Mouse (Mus musculus) hindbrain, embryonic 12.5 days (tissue): Measurements from ENCODE around the gene Gmds. TPM values are rescaled to one million over a fixed set of nuclear protein-coding genes. Genes with fewer than 3 reads are reported as not detected.

Experiments
- ATAC-seq: fragments of 200-750 bp; cut with Nextera tagmentation; 2 replicates; pipeline ENCODE4 v1.8.0; 2017; ENCODE audit warnings: moderate TSS enrichment; ENCODE audit not compliant: low FRiP score
- H3K27ac ChIP-seq: fragments of 300-500 bp; sonication (generic); 2 replicates; pipeline ENCODE4 v1.5.1; 2016; ENCODE audit warnings: mild to moderate bottlenecking
- H3K27me3 ChIP-seq: fragments of 300-500 bp; sonication (generic); 2 replicates; pipeline ENCODE4 v1.6.1; 2016; ENCODE audit warnings: mild to moderate bottlenecking
- H3K36me3 ChIP-seq: fragments of 300-500 bp; sonication (generic); 2 replicates; pipeline ENCODE4 v1.6.1; 2016; ENCODE audit warnings: mild to moderate bottlenecking
- H3K4me1 ChIP-seq: fragments of 300-500 bp; sonication (generic); 2 replicates; pipeline ENCODE4 v1.6.1; 2016
- H3K4me2 ChIP-seq: fragments of 300-500 bp; sonication (generic); replicated peaks from 2 replicates; pipeline ENCODE4 v1.6.1; 2016; ENCODE audit warnings: mild to moderate bottlenecking
- H3K4me3 ChIP-seq: fragments of 300-500 bp; sonication (generic); 2 replicates; pipeline ENCODE4 v1.5.1; 2016; ENCODE audit warnings: mild to moderate bottlenecking
- H3K9ac ChIP-seq: fragments of 300-500 bp; sonication (generic); 2 replicates; pipeline ENCODE4 v1.6.1; 2016; ENCODE audit warnings: mild to moderate bottlenecking, moderate library complexity
- H3K9me3 ChIP-seq: fragments of 300-500 bp; sonication (generic); replicated peaks from 2 replicates; pipeline ENCODE4 v1.6.1; 2016; ENCODE audit warnings: mild to moderate bottlenecking
- WGBS: fragments of 180-500 bp; shearing (Covaris S2); methylation state at CpG from one replicate; pipeline ENCODE4 v1.1.7; 2016; 5-methylcytosine and 5-hydroxymethylcytosine counted together
- polyA plus RNA-seq: library from polyadenylated mRNA; unstranded; fragments of >200 nt; fragmentation: Nextera tagmentation; extraction: Ambion mirVana; gene quantifications from 2 replicates; pipeline ENCODE4 v1.2.1, GENCODE M21; 2016

Gmds gene
- 34.4 and 36.1 TPM in 2 replicates for polyA plus RNA-seq

DNA sequence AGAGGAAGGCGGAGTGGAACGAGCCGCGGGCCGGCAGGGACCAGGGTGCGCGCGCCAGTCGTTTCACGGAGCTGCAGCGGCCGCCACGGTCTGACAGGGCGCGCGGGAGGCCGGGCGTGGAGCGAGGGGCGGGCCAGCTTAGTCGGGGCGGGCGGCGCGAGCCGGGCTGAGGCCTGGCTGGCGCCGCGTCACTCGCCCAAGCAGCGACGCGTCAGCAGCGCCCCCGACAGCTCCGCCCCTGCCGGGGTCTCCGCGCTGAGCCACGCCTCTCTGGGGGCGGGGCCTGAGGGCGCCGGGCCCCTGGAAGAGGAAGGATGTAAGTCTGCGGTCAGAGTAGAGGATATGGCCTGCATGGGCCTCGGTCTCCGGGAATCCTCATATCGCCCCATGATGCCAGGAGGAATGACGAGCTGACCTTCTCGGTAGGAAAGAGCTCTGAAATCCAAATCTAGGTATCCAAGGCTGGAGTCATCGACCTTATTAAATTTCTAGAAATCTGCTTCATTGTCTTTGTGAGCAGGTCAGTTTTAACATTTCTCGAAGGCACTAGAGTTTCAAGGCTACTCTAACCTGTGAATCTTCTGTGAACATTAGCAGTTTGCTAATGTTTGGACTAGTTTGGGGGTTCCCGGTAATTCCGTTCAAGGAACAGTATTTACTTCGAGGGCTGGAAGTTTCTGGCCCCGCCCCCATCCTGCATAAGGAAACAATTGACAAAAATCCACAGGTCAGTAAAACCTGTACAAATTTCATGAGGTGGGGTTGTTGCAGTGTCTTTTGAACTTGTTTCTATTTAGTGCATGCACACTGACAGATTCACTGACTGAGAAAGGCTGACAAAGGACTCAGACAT is at the start of gene Gmds:
TSS of gene Gmds (minus strand) at position 228 of the 853 bp plus-strand sequence.
- Histone ChIP-seq H3K4me2 (peak within 1 kb of the TSS; percentile 82), H3K27me3 (no peaks in the 10 kb centered on the region), H3K9ac (peak within 1 kb of the TSS; percentile 70), H3K9me3 (no peaks in the 10 kb centered on the region), H3K36me3 (no peaks in the 10 kb centered on the region), H3K4me3 (peak within 1 kb of the TSS; percentile 60), H3K27ac (0 out of 2 replicates have a peak within 1 kb of the TSS, but pooled peaks have one; percentile 49), H3K4me1 (peaks cover 9% of the 10 kb centered on the region)
- ATAC-seq = peak; percentile 100
- 6% methylated on average over 39 of the region's 55 CpGs for WGBS

DNA sequence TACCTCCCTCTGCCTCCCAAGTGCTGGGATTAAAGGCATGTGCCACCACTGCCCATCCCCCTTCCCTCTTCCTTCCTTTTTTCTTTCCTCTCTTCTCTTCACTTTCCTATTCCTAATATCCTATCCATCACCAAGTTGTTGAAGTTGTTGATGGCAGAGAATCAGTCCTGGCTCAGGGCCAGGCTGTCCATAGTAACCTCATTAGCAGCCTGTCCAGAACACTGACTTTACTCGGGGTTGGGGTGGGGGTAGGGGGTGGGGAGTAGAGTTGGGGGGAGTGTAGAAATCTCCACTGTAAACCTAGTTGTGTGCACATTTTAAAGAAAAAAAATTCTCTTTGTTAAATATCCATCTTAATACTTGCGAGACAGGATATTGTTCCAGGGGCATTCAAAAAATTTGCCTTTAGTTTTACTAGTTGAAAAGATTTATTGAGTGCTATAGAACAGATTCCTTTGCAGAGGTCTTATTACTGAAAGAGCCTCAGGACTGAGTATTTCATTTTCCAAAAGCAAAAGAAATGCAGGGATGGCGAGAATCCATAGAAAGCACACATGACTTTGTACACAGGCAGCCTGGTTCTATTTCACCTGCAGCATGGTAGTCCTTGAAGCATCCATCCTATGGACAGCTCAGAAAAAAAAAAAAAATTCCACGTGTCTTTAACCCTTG is 47.0 kb upstream of the Gmds start:
- no peaks in the 10 kb centered on the region for H3K9me3 ChIP-seq
- no peak overlapping the region for H3K27ac ChIP-seq
- H3K27me3 ChIP-seq = no peaks in the 10 kb centered on the region
- H3K4me3 ChIP-seq = no peak overlapping the region
- 79% methylated on average over 4 of the region's 4 CpGs for WGBS
- H3K36me3 ChIP-seq = no peaks in the 10 kb centered on the region
- no peak overlapping the region for H3K9ac ChIP-seq
- no peak for ATAC-seq
- no peak overlapping the region for H3K4me2 ChIP-seq
- no peaks in the 10 kb centered on the region for H3K4me1 ChIP-seq

GRCm38 (mm10) chr13:32382227-32383010 is 43.9 kb upstream of the Gmds start:
- Histone ChIP-seq H3K27me3 (no peaks in the 10 kb centered on the region), H3K4me3 (no peak overlapping the region), H3K4me2 (no peak overlapping the region), H3K9ac (no peak overlapping the region), H3K9me3 (no peaks in the 10 kb centered on the region), H3K36me3 (no peaks in the 10 kb centered on the region), H3K4me1 (no peaks in the 10 kb centered on the region), H3K27ac (no peak overlapping the region)
- 84% methylated on average over 6 of the region's 6 CpGs for WGBS
- no peak for ATAC-seq

DNA sequence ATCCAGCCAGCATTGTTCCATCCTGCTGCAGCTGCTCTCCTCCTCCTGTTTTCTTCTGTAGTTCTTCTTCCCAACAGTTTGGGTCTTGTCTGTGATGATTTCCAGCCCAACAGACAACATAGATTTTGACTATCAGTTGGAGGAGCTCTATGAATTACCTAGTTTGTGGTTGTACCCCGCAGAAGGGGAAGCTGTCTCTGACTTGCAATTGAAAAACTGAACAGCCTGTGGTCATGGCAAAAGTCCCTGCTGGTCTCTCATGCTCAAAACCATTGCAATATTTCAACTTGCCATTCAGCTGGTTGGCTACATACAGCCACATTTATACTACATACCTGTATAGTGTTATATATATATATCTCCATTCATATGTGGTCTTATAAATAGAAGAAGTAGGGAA is 40.1 kb upstream of the Gmds start:
- peaks cover 5% of the 10 kb centered on the region; the same call in 1 of the 2 replicates for H3K9me3 ChIP-seq
- H3K36me3 ChIP-seq = no peaks in the 10 kb centered on the region
- no peak overlapping the region for H3K4me2 ChIP-seq
- H3K4me1 ChIP-seq = no peaks in the 10 kb centered on the region
- H3K9ac ChIP-seq = no peak overlapping the region
- H3K27ac ChIP-seq = no peak overlapping the region
- no peaks in the 10 kb centered on the region for H3K27me3 ChIP-seq
- H3K4me3 ChIP-seq = no peak overlapping the region
- WGBS = 70% methylated on average over 1 of the region's 1 CpGs
- ATAC-seq = no peak

DNA sequence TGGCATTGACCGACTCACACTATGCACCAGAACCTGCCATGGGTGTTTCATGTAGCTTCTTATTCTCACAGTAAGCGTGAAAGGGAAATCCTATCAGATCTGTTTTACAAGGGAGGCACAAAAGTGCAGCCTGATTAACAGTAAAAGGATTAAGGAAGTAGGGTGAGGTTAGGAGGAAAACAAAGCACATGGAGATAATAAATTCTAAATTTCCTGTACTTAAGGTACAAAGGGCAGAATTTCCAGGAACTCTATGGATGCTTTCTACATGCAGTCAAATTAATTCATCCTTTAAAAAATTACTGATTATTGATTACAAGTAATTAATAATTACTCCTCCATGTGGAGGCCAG is 34.0 kb upstream of the Gmds start:
- WGBS = 91% methylated on average over 2 of the region's 2 CpGs
- H3K36me3 ChIP-seq = no peaks in the 10 kb centered on the region
- no peaks in the 10 kb centered on the region for H3K4me1 ChIP-seq
- ATAC-seq = no peak
- peaks cover 5% of the 10 kb centered on the region; the same call in 1 of the 2 replicates for H3K9me3 ChIP-seq
- H3K27ac ChIP-seq = no peak overlapping the region
- no peaks in the 10 kb centered on the region for H3K27me3 ChIP-seq
- H3K4me3 ChIP-seq = no peak overlapping the region
- no peak overlapping the region for H3K9ac ChIP-seq
- no peak overlapping the region for H3K4me2 ChIP-seq

DNA sequence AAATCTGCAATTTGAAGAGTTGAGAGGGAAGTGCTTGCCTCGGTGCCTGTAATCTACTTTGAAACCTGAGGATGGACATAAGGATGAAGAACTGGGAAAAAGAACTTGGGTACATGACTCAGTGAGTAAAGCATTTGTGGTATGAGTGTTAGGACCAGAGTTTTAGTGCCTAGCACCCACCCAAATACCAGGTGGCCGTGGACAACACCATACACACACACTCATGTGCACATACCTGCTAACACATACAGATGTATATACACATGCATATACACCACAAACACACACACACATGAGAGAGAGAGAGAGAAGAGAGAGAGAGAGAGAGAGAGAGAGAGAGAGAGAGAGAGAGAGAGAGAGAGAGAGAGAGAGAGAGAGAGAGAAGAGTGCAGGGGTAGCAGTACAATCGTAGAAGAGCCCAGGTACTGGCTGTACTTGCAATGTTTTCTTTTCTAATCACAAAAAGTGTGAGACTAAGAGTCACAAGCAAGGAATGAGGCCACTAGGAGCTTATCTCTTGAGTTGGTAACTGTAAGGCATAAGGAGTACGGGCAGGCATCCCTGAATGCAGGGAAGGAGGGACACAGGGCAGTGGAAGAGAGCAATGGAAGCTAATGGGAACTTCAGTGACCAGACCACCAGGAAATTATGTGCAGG is 33.5 kb upstream of the Gmds start:
- no peak overlapping the region for H3K4me2 ChIP-seq
- H3K9me3 ChIP-seq = peaks cover 5% of the 10 kb centered on the region; the same call in 1 of the 2 replicates
- no peaks in the 10 kb centered on the region for H3K27me3 ChIP-seq
- no peaks in the 10 kb centered on the region for H3K36me3 ChIP-seq
- no peaks in the 10 kb centered on the region for H3K4me1 ChIP-seq
- no peak overlapping the region for H3K27ac ChIP-seq
- ATAC-seq = no peak
- H3K9ac ChIP-seq = no peak overlapping the region
- H3K4me3 ChIP-seq = no peak overlapping the region
- 79% methylated on average over 4 of the region's 4 CpGs for WGBS

GRCm38 (mm10) chr13:32370751-32371150 is 32.2 kb upstream of the Gmds start:
- Histone ChIP-seq H3K4me2 (no peak overlapping the region), H3K4me1 (no peaks in the 10 kb centered on the region), H3K9ac (no peak overlapping the region), H3K27me3 (no peaks in the 10 kb centered on the region), H3K9me3 (no peaks in the 10 kb centered on the region), H3K4me3 (no peak overlapping the region), H3K27ac (no peak overlapping the region), H3K36me3 (no peaks in the 10 kb centered on the region)
- 83% methylated on average over 7 of the region's 7 CpGs for WGBS
- no peak for ATAC-seq

GRCm38 (mm10) chr13:32370135-32370534 is 31.6 kb upstream of the Gmds start:
- ATAC-seq = no peak
- no peak overlapping the region for H3K9ac ChIP-seq
- WGBS = 75% methylated on average over 1 of the region's 1 CpGs
- H3K4me2 ChIP-seq = no peak overlapping the region
- H3K9me3 ChIP-seq = no peaks in the 10 kb centered on the region
- no peaks in the 10 kb centered on the region for H3K4me1 ChIP-seq
- H3K36me3 ChIP-seq = no peaks in the 10 kb centered on the region
- H3K4me3 ChIP-seq = no peak overlapping the region
- no peak overlapping the region for H3K27ac ChIP-seq
- H3K27me3 ChIP-seq = no peaks in the 10 kb centered on the region

DNA sequence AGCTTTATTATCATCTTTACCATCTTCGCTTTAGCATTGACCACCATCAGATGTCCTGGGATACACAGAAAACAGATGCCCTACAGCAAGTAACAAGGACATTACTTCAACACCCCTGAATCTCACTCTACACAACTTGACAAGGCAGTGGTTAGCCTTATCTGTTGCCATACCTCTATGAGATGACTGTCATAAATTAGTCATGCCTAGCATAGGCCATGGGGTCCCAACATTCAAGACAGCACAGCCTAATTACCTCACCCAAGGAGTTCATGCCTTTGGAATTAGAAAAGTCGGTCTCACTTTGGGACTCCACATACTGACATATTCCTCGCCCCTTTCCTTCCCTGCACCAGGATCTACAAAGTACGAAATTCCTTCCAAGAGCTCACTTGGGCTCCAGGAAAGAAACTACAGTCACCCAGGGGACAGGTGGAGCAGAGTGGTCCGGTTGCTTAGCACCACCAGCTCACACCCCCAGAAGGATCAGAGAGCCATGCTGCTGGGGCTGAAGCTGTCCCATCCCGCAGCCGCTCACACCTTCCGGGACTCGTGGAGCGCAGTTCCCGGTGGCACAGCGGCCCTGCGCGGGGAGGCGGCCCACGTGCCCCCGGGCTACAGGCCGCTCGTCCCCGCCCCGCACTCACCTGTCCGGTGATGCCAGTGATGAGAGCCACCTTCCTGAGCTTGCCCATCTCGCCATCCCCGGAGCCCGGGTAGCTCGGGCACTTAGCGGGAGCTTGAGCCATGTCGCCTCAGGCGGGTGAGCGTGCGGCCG is 616 bp downstream of the Gmds start:
- H3K4me3 ChIP-seq = peak overlapping the region; percentile 60
- 0 out of 2 replicates have a peak overlapping the region, but pooled peaks have one; percentile 49 for H3K27ac ChIP-seq
- H3K27me3 ChIP-seq = no peaks in the 10 kb centered on the region
- peaks cover 9% of the 10 kb centered on the region for H3K4me1 ChIP-seq
- H3K9ac ChIP-seq = peak overlapping the region; percentile 70
- H3K36me3 ChIP-seq = no peaks in the 10 kb centered on the region
- 0 out of 2 replicates have a peak, but pooled peaks have one; percentile 2 for ATAC-seq
- H3K4me2 ChIP-seq = peak overlapping the region; percentile 82
- H3K9me3 ChIP-seq = no peaks in the 10 kb centered on the region
- WGBS = 5% methylated on average over 32 of the region's 32 CpGs

DNA sequence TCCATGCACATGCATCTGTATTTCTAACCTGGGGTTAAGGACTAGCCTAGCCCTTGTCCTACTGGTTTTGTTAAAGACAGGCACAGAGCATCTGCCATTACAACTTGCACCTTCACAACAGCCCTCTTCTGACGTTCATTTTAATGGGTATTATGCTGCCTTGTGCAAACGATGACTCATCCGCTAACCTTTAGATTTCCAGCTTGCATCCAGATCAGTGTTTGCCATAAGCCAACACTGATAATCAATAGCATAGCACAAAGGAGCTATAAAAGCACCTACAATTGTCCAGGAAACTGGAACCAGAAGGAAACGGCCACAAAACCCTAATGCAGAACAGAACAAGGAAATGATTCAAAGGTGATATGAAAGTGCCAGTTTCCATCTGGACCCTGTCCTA is 20.2 kb downstream of the Gmds start:
- no peaks in the 10 kb centered on the region for H3K27me3 ChIP-seq
- WGBS = 88% methylated on average over 4 of the region's 4 CpGs

GRCm38 (mm10) chr13:32317354-32317753 is 21.2 kb downstream of the Gmds start:
- Histone ChIP-seq H3K9me3 (no peaks in the 10 kb centered on the region), H3K36me3 (no peaks in the 10 kb centered on the region), H3K27me3 (no peaks in the 10 kb centered on the region), H3K9ac (no peak overlapping the region), H3K4me1 (no peaks in the 10 kb centered on the region), H3K27ac (no peak overlapping the region), H3K4me3 (no peak overlapping the region), H3K4me2 (no peak overlapping the region)
- no peak for ATAC-seq
- WGBS = 80% methylated on average over 3 of the region's 3 CpGs

More for the DNA sequence above, 20.2 kb downstream of the Gmds start:
- Histone ChIP-seq H3K36me3 (no peaks in the 10 kb centered on the region), H3K9me3 (no peaks in the 10 kb centered on the region), H3K4me2 (no peak overlapping the region), H3K4me1 (no peaks in the 10 kb centered on the region), H3K4me3 (no peak overlapping the region), H3K27ac (no peak overlapping the region), H3K9ac (no peak overlapping the region)
- ATAC-seq = no peak
